Mouse (Mus musculus): Measurements from ENCODE around the gene Zfp697.

Gene Zfp697

GRCm38 (mm10) chr3:98382246-98382939, at the start of gene Zfp697:
TSS of gene Zfp697 (plus strand) at chr3:98382461.
- peak; percentile 89 for DNase-seq (ENCODE audit: extremely low read depth, insufficient read length, low spot score)

GRCm38 (mm10) chr3:98334010-98334409, 48.3 kb upstream of the Zfp697 start:
- DNase-seq (ENCODE audit: extremely low read depth, insufficient read length, low spot score): no peak

GRCm38 (mm10) chr3:98335331-98335730, 46.9 kb upstream of the Zfp697 start:
- no peak for DNase-seq (ENCODE audit: extremely low read depth, insufficient read length, low spot score)

- DNase-seq (ENCODE audit: extremely low read depth, insufficient read length, low spot score): no peak
Measured at GRCm38 (mm10) chr3:98335886-98336285, 46.4 kb upstream of the Zfp697 start.

GRCm38 (mm10) chr3:98336661-98337654, 45.3 kb upstream of the Zfp697 start:
- DNase-seq (ENCODE audit: extremely low read depth, insufficient read length, low spot score): no peak

- DNase-seq (ENCODE audit: extremely low read depth, insufficient read length, low spot score): peak; percentile 76
Measured at GRCm38 (mm10) chr3:98338584-98339041, 43.6 kb upstream of the Zfp697 start.

- DNase-seq (ENCODE audit: extremely low read depth, insufficient read length, low spot score): peak; percentile 80
Measured at GRCm38 (mm10) chr3:98339097-98339705, 43.1 kb upstream of the Zfp697 start.

GRCm38 (mm10) chr3:98339706-98340109, 42.6 kb upstream of the Zfp697 start, which contains the start of gene Phgdh:
TSS of gene Phgdh (minus strand) at chr3:98339990.
- peak; percentile 88 for DNase-seq (ENCODE audit: extremely low read depth, insufficient read length, low spot score)

GRCm38 (mm10) chr3:98340818-98341594, 41.3 kb upstream of the Zfp697 start:
- no peak for DNase-seq (ENCODE audit: extremely low read depth, insufficient read length, low spot score)

GRCm38 (mm10) chr3:98343235-98343634, 39.0 kb upstream of the Zfp697 start:
- no peak for DNase-seq (ENCODE audit: extremely low read depth, insufficient read length, low spot score)

- no peak for DNase-seq (ENCODE audit: extremely low read depth, insufficient read length, low spot score)
Measured at GRCm38 (mm10) chr3:98348106-98348505, 34.2 kb upstream of the Zfp697 start.

GRCm38 (mm10) chr3:98348705-98349104, 33.6 kb upstream of the Zfp697 start:
- peak; percentile 42 for DNase-seq (ENCODE audit: extremely low read depth, insufficient read length, low spot score)

GRCm38 (mm10) chr3:98353892-98354291, 28.4 kb upstream of the Zfp697 start:
- no peak for DNase-seq (ENCODE audit: extremely low read depth, insufficient read length, low spot score)

GRCm38 (mm10) chr3:98355344-98356025, 26.8 kb upstream of the Zfp697 start:
- peak; percentile 75 for DNase-seq (ENCODE audit: extremely low read depth, insufficient read length, low spot score)

GRCm38 (mm10) chr3:98356026-98356365, 26.3 kb upstream of the Zfp697 start:
- no peak for DNase-seq (ENCODE audit: extremely low read depth, insufficient read length, low spot score)

GRCm38 (mm10) chr3:98356632-98357370, 25.5 kb upstream of the Zfp697 start:
- peak; percentile 58 for DNase-seq (ENCODE audit: extremely low read depth, insufficient read length, low spot score)

- no peak for DNase-seq (ENCODE audit: extremely low read depth, insufficient read length, low spot score)
Measured at GRCm38 (mm10) chr3:98362753-98363152, 19.5 kb upstream of the Zfp697 start.

- no peak for DNase-seq (ENCODE audit: extremely low read depth, insufficient read length, low spot score)
Measured at GRCm38 (mm10) chr3:98366086-98366485, 16.2 kb upstream of the Zfp697 start.

- DNase-seq (ENCODE audit: extremely low read depth, insufficient read length, low spot score): no peak
Measured at GRCm38 (mm10) chr3:98366823-98367222, 15.4 kb upstream of the Zfp697 start.

All from 3134 (cell line).